Mouse (Mus musculus): Measurements from ENCODE around the gene Tbc1d2.

The Tbc1d2 gene

DNA sequence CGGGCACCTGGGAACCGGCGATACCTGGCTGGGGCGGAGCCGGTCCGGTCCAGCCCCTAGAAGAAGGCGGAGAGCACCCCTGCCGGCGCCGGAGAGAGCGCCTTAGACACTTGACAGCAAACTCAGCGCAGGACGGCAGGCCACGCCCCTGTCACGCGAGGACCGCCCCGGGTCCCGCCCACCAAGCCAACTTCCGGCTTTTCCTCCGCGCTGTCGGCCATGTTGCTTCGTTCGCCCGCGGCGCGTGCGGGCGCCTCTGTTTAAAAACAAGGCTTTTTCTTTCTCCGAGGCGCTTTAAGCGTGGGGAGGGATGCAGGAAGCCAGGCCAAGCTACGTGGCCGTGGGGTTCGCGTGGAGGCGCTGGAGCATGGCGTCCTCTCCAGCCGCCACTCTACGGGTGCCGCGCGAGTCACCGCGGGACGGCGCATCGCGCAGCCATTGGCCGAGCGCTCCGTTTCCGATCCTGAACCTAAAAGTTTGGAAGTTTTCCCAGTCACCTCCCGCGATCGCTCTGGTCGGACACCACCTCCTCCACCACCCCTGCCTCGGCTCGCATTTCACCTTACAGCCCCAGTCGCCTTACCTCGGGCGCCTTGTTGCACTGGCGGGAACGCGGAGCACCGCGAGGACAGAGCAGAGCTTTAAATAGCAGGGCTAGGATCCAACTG, at the start of gene Tbc1d2:
Gene Tbc1d2 (minus strand): TSS at position 124 of the 668 bp plus-strand sequence.
- peak; percentile 98 for DNase-seq

DNA sequence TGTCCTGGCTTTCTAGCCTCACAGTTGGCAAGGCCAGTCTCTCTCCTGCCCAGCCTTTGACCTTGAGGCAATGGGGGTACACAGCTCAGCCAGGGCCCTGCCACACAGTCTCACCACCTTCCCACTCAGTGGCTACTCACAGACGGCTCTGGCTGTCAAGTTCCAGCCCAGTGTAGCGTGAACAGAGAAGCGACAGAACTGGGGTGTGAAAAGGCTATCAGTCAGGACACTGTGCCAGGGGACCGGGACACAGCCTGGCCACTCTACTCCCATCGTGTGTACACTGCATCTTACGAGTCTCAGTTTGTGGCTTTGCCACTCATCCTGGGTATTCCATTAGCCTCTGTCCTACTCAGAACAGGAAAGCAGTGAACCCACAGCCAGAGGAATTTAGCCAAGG, 46.5 kb upstream of the Tbc1d2 start:
- DNase-seq, result no peak

DNA sequence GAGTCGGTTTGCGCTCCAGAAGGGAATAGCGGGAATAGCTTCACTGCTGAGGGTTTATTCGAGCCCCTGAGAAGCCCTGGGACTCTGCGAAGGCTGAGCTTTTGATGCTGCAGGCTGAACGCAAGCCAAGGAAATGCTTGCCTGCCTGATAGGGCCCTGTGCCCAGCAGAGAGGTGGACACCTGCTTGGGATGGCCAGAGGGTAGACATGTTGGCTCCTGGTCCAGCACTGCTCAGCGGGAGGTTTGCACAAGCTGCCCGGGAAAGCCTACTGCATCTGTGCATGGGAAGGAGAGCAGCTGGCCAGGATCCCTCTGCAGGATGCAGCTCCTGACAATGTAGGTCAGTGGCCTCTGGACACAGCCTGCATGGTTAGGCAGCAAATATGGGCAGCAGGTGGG, 40.6 kb upstream of the Tbc1d2 start:
- no peak for DNase-seq

DNA sequence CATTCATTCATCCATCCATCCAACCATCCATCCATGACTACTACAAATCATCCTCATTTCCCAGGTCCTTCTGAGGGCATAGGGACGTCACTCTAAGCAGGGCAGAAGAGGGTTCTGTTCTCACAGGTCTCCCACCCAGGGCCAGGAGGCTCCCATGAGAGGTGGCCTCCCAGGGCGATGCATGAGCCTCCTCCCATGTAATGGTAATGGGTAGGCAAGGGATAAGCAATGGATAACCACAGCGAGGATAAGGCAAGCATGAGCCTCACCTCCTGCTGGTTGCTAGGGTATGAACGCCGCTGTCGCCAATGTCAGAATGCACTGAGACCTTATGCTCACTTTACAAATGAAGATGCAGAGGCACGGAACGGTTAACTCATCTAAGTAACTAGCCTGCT, 40.0 kb upstream of the Tbc1d2 start:
- no peak for DNase-seq

DNA sequence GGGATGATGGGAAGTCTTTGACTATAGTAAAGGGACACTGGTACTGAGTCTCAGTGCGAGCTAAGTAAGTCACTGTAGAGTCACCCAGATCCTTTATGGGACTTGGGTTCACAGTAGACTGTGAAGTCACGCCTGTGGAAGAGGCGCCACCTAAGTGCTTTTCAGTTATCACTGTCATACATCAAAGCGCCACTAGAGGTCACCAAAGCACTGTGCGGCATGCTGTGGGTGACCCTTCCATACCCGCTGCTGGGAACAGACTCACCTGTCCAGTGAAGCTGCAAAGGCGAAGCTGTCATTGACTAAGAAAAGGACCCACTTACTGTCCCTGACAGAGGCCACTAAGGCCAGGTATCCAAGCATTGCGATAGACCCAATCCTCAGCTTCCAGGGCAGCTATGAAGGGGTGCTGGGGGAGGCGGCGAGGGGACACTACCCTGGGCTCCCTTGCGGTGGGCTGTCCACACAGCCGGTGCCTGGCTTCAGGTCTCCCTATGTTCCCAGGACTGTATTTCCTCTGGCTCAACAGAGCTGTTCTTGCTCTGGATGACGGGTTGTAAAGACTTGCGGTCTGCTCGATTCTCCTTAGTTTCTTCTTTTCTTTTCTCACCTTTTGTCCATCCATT, 39.5 kb upstream of the Tbc1d2 start:
- peak; percentile 73 for DNase-seq

DNA sequence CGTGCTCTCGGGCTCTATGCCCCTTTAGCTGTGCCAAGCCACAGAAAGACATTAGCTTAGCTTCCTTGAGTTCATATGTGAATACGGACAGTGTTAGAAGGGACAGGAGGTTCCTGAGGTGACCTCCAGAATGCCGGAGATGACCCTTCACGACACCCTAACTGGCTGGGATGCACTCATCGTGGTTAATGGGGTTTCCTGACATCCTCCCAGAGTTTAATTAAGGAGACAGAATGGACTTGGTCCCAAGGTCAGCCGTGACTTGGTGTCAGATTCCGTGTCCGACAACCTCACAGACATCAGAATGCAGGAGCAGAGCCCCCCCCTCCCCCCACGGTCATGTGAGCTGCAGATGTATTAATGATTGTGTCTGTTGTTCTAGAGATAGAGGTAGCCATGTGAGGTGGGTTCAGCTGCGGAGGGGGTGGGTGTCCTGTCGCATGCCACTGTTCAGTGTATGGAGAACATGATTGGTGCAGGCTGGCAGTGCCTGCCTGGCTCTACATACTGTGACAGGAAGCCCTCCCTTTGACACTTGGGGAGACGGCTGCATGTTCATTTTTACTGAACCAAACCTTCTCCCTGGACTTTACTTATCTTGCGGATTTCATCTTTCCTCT, 38.3 kb upstream of the Tbc1d2 start:
- DNase-seq, result no peak

DNA sequence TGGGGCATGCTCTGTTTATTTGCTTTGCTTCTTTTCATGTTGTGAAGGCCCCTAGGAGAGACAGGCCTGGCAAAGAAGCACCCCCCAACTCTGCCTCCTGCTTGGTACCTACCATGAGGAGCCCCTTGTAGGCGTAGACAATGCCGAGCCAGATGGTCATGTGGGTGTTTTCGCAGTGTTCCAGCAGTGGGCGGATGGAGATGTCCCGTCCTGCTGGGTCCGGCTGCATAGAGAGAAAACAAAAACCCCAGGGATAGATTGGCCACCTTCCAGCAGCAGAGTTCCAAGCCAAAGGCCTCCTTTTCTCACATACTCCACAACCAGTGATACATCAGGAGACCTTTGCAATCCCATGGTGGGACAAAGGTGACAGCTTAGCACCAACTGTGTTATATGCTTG, 34.2 kb upstream of the Tbc1d2 start:
- DNase-seq, result no peak

DNA sequence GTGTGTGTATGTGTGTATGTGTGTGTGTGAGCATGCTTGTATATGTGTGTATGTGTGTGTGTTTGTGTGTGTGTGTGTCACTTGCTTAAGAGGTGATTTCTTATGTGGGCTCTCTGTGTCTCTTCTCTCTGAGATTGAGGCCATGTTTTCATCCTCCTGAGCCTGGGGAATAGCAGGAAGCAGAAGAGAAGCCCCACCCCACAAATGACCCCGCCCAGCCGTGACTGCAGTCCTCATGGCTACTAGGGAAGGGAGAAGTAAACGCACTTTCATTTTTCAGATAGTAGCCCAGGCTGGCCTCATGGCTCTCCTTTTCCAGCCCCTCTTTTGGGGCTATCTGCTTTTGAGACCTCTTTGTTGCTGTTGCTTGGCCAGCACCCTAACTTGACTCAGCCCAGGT, 26.6 kb upstream of the Tbc1d2 start:
- no peak for DNase-seq

DNA sequence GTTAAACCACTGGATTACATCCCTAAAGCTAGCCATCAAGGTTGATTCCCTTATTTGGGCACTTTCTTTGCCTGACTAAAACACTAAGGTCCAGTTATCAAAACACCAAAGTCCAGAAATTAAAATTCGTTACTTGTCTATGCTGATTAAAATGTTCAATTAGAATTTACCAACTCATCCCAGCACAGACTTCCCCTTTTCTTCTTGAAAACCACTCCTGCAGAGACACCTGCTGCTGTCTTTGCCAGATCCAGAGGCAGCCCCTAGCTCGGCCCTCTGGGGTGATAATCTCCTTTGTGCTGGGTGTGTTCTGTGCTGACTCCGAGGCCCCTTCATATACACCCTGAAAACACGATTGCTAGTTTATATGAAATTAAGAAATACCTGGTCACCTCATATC, 26.0 kb upstream of the Tbc1d2 start:
- no peak for DNase-seq

DNA sequence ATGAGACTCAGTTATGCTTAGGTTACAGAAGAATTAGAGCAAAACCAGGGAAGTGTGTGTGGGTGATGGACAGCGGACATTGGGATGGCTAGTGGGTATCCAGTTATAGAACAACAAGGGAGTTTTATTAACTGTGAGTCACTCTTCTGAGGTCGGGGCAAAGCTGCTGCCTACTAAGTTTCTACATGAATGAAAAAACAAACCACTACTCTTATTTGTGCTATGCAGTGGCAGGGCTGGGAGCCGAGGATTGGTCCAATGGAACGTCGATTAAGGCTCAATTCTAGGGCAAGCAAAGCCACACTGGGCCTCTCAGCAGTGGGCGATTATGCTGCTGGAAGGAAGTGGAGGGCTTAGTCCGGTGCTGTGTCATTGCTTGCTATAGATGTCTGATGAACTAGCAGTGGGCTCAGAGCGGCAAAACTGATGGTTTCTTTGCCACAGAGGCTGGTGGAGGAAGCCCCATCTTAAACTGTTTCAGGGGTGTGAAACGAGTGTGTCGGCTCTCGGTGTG, 25.3 kb upstream of the Tbc1d2 start:
- DNase-seq, result no peak

DNA sequence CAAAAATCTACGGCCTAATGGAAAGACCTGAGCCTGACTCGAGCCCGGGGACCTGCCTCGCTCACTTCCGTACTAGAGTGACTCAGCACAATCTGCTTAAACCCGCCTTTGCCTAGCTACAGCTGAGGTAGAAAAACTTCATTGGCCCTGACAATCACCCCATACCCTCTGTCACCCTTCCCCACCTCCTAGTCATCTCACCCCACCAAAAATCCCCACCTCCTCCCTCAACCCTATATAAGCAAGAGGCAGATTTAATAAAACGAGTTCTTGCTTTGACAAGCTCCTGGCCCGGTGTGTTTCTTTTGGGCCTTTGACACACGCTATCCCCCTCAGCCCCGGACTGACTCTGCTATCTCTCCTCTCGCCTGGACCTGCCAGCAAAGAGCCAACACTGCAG, 18.6 kb upstream of the Tbc1d2 start:
- no peak for DNase-seq

DNA sequence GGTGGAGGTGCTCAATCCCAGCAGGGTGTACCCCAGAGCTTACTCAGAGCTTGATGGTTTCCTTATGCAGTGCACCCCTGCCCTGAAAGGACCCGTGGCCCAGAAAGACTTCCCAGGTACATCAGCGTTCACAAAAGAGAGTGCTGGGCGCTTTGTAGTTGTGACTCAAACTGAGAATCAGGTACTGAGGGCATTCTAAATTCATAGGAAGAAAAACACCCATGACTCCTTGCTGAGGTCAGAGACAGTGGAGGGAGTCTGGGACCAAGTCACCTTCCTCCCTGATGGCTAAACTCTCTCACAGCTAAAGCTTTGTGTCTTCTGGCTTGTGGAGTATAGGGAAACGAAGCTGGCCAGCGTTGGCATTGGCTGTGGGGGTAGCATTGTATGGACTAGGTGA, 16.4 kb upstream of the Tbc1d2 start:
- DNase-seq, result no peak

DNA sequence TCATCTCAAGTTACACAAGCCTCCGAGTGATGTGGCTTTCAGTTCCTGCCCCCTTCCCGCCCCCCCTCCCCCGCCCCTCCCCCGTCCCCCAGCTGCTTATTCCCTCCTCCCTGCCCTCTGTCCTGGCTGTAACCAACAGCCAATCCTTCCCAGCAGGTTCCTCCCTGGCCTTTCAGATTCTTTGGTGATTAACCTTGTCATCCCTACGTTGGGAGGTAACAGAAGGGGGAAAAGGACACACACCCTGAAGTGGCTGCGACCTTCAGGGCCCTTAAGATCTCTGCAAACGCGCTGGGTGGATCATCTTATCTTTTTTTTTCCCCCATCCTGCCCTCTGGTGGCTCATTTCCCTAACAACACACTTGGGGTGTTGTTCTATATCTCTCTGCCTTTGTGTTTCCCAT, 15.4 kb upstream of the Tbc1d2 start:
- DNase-seq, result no peak

DNA sequence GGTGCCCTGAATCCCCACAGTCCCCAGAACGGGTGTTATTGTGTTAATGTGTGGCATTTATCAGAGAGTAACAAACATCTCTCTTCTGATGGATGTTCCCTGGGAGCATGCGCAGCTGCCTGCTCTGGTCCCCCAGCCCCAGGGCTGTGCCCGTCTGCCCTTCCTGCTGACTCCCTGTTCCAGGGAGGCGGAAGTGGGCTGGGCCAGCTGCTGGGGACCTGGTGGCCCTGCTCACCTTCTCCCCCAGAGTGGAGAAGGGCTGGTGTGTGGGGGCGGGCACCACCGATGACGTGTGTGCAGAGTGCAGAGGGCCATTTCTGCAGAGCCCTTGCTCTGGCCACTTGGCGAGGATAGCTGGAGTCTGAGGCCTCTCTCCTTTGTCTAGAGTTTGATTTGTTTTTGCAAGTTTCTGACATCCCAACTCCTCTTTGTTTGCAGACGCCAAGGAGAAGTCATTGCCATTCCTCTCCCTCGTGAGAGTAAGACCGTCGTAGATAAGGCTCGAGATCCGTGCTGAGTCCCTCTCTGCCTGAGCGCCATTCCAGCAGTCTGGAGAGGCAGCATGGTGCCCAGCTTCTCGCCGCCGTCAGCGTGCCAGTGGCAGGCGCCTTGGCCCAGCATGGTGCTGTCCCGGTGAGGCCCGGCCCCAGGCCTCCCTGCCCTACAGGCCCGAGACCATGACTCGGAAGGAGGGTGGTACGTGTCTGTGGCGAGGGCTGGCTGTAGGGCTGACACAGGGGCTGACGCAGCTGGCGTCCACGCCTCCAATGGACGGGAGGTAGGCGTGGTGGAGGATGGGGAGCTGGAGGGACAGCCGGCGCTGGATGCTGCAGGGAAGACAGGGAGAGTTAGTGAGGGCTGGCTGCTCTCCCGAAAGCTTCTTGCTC, 14.4 kb upstream of the Tbc1d2 start:
- DNase-seq, result no peak

DNA sequence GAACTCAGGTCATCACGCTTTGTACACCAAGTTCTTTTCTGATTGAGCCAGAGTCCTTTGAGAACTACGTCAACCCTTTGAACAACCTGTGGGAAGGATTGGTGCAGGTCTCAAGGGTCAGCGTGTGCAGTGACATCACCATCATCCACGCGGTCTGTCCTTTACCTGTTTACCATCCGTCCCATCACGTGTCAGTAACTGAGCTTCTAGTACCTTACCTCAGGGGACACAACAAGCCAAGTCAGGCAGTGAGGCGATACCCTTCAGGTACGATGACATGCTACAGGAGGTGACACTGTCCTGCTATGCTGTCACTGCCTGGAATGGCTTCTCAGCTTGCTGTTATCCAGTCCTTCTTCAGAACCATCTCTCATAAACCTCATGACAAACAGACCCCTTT, 11.4 kb upstream of the Tbc1d2 start:
- DNase-seq, result no peak

DNA sequence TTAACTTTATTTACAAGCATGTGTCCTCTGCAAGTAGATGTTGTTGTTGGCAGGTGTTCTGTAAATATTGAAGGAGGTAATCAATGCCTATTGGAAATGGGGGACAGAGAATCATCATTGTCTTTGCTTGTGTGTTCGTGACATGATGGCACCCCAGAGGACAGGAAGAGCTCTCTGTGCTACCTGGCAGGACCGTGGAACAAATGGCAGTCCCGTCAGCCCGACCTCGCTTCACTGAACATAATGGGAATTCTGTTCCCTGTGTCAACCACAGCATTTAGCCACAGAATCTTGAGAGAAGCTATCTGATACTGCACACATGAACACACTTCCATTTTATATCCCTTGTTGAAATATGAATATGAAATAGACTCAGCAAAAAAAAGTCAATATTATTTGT, 8.9 kb upstream of the Tbc1d2 start:
- no peak for DNase-seq

DNA sequence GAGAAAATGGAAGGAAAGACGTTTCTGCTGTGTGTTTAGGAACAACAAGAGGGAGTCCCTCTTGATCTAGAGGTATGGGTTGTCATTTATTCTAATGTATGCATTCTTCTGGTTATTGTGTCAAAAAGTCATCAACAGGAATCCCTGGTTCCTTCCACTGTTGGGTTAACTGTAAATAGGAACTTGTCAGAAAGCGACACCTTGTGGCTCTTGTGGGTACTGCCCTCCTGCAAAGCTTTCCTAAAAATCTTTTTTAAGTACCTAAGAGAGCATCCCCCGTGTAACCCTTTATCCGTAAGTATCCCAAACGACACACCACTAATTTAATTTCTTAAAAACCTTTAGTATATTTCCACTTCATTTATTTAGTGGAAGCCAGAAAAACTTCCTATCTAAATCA, 7.1 kb upstream of the Tbc1d2 start:
- peak; percentile 79 for DNase-seq

DNA sequence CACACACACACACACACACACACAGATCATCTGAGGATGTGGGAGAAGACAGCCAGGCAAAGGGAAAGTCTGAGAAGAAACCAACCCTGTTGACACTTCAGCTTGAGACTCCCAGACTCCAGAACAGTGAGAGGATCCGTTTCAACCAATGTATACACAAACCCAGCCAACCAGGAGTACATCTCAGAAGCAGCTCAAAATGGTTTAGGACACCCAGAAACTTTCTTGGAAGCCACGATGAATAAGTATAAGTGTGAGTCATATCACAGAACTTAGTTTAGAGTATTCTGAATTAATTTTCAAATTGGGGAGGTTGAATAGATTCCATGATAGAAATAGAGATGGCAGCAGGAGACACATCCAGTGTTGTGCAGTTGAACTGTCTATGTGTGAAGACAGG, 5.9 kb upstream of the Tbc1d2 start:
- no peak for DNase-seq

DNA sequence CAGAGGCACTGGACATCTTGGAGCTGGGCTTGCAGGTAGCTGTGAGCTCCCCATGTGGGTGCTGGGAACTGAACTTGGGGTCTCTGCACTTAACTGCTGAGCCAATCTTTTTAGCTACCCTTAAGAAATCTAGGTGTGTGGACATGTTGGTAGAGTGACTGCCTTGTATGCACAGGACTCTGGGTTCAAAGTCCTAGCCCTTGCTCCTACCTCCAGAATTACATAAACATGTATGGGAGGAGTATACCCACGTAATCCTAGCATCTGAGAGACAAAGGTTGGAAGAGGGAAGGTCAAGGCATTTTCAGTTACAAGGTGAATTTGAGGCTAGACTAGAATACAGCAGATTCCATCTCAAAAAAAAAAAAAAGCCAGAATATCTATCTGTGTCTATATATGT, 5.3 kb upstream of the Tbc1d2 start:
- DNase-seq, result no peak

DNA sequence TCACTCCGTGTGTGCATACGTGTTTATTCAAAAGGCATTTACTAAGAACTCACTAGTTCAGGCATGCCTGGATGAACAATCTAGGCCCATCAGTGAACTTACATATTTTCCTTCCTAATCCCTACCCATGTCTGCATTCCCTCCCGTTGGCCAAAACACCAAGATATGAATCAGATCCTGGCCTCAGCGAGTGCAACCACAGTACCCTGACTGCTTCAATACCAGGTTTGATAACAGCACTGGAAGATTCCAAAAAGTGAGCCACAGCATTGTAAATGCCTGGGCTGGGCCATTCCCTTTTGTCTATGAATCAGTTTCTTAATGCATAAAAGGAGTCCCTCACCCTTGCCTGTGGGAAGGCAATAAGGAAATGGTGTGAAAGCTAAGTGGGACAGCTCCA, 848 bp downstream of the Tbc1d2 start:
- DNase-seq, result no peak

DNA sequence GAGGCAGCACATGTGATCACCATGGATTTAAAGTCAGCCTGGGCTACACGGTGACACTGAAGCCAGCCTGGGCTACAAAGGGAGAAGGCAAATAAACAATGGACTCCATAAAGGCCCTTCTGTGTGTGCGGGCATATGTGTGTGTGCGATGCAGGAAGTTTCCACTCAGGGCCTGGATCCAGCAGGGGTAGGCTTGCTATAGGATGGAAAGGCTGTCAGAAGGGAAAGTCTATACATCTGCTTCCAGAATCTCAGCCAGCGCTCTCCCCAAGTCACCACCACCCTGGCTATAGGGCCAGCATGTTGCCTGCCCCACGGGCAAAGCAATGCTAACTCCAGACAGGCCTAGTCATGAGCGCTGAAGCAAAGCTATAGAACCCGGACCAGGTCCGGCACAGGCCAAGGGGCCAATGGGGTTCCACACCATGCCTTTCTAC, 6.3 kb downstream of the Tbc1d2 start:
- no peak for DNase-seq

DNA sequence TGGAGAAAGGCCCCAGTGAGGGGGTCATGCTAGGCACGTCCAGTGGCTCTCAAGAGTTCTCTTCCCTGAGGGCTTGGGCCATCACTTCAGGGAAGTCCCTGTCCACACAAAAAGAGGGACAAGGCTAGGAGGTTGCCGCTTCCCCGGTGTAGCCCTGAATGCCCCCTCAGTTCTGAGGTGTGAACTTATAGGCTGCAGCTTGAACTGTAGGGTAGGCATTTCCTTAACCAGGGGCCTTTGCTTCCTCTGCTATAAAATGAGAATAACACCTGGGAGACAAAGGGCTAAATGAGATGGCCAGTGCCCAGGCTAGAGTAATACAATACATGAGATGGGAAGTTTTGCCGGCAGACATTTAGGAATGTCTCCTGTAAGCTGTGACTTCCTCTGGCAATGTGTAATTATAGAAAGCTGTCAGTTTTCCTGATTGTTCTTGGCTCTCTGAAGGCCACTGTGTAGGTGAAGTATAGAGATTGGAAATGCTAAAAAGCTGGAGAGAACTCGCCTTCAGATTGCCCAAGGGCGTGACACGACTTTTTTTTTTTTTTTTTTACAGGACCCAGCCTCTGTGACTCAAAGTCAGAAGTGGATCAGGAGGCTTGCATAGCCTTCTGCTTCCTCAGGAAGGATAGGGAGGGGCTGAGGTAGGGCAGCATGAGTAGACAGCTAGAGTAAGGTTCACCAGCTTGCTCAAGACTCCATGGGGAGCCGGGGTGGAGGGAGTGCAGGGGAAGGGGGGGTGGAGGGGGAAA, 6.9 kb downstream of the Tbc1d2 start:
- DNase-seq, result peak; percentile 33

DNA sequence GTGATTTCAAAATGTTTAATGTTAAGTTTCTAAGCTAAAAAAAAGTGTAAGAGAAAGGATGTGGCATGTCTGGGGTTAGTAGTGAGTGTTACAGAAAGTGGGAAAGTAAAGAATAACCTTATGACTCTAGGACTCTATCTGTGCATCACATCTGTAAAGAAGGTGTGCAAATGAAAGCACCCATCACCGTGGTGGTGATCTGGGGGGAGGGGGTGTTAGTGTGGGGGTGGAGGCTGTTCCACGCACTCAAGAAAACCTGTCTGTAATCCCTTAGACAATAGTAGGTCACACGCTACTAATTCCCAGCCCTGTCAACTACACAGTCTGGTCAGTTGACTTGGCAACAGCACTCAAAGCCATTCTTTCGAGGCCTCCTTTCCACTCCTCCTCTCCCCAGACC, 8.7 kb downstream of the Tbc1d2 start:
- DNase-seq, result no peak

Data from kidney, adult 9 months (tissue).